Mouse (Mus musculus) mesoderm, embryonic 11.5 days (tissue): ENCODE measurements at regions not wholly inside any gene's neighbourhood (a gene's known extent, or its start where the extent isn't known, plus 50 kb on each side); places are given as distances from the start of the nearest gene placed in this dataset.
A peak's percentile ranks its signal among the peaks of the same experiment; 100 is the strongest.

ENCODE experiments used
- DNase-seq: peaks from one replicate; pipeline ENCODE4 v3.0.0-alpha.2; 2012; ENCODE audit warnings: low read depth, low spot score

DNA sequence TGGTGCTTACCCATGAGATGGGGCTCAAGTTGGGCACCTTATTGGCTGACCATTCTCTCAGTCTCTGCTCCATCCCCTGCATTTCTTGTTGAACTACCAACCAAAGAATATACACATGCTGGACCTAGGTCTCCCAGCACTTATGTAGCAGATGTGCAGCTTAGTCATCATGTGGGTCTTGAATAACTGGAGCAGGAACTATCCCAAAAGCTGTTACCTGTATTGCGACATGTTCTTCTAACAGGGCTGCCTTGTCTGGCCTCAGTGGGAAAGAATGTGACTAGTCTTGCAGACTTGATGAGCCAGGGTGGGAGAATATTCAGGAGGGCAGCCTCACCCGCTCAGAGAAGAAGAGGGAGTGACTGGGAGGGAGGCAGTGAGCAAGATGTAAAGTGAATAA lies 318.7 kb upstream of the Marcks start:
- no peak for DNase-seq

DNA sequence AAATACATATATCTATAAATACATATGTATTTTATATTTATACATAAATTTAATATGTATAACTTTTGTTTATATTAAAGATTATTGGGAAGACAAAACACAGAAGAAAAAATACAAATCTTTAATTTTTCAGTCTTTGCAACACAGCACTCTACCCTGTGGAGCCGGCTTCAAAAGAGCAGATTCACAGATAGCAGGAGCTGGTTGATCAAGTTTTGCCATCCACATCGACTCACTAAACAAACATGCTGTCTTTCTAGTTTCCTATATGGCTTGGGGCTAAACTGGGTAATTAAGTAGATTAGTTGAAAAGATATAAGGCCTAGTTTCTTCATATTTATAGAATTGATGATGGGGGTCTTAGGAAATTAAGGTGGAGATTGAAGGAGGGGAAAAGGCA lies 311.2 kb upstream of the Marcks start:
- DNase-seq = no peak

DNA sequence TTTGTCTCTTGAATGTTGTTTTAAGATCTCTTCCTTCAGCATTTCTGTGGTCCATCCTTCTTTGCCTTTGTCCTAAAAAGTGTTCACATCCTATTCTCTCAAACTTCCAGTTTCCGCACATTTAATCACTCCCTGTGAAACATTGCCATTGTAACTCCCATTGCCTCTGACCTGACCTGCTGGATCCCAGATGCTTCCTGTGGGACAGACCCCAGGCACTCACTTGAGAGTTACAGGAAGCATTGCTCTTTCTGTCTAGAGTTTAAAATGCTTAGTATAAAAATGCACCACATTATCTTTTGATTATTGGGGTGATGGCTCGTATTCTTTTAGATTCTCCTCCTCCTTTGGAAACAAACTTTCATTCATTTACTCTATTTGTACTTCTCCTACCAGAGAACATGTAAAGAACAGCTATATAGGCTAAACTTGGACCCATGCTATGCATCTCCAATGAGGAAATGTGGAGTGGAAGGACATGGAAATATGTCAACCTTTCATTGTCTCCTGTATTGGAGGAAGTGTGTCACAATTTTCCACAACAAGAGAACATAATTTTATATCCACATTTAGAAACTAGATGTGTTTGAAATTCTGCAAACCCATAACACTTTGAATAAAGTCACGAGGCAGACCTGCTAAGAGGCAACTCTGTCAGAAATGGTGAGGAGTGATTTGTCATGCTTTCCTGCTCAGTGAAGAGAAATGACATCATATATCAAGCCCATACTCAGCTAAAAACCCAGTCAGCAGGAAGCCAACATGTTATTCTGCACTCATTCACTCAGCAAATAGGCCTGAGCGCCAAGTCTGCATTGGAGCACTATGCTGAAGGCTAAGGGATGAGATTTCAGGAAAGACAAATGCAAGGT lies 308.8 kb upstream of the Marcks start:
- DNase-seq = peak; percentile 15

DNA sequence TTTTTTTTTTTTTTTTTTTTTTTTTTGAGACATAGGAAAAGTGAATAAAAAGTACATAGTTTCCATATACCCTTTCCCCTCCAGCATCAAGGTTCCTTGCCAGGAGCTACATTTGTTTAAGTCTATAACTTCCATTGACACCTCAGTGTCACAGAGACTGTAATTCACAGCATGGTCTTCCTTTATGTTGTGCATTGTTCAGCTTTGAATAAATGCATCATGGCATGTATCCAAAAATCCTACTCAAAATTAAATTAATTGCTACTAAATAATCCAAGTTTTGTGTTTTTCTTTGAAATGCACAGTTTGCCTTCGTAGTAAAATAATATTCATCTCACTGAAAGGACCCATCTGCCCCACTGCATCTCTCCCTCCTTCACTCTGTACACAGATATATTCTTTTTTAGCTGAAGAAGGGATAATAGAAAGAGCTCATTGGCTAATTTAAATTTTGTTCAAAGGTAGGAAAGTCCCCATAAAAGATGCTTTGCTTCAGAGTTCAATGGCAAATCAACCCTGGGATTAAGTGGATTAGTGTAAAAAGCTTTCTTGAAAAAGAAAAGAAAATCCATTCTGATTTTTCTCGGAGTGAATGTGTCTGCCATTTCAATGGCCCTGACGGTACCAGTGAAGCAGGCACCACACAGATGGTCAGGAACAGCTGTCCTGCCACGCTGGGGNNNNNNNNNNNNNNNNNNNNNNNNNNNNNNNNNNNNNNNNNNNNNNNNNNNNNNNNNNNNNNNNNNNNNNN lies 301.3 kb upstream of the Marcks start:
- DNase-seq = no peak

DNA sequence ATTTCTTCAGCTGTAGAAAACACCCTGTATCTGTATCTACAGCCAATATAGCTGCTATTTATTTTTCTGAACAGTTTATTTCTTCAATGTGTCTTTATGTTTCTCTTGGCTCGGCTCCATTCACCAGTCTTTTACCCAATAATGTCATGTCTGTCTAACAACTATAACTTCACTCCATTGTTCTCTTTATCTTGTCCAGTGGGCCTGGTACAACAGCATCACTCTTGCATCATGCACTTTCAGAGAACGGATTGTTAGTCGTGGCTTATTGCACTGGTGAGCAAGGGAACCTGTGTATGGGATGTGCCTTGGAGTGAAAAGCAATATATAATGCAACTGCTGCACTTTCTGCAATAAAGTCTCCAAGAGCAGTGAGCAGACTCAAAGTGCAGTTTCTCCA lies 299.6 kb upstream of the Marcks start:
- DNase-seq = no peak

DNA sequence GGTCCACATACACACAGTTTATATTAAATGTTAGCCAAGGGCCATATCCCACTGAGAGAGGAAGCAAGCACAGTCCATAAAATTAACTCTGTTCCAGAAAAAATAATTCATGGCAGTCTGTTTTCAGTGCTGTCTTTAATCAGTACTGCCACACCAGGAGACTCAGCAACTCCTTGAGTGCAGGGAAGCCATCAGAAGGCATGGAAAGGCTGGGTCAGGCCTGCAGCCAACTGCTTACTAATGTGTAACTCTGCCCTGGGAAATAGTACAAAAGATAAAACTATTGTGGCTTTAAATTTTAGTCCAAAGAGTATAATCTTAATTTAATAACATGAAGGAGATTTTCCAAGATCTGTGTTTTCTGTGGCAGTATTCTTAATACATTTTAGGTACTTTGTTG lies 298.1 kb upstream of the Marcks start:
- no peak for DNase-seq

DNA sequence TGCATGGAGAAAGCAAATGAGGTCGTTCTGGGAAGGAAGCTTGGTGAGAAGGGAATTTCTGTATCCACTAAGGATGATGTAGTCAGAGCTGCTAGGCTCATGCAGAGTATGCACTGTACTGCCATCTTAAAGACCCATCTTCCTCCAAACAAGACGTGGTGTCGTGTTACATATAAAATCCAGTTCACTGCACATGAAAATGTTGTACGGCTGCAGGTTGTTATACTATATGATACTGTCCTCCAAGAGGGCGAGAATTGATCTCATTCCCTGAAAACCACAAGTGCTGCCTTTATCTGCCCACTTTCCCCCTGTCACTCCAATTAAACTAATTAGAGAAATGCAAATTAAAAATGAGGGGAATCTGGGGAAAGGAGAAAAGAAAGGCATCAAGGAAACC lies 295.5 kb upstream of the Marcks start:
- DNase-seq = no peak

DNA sequence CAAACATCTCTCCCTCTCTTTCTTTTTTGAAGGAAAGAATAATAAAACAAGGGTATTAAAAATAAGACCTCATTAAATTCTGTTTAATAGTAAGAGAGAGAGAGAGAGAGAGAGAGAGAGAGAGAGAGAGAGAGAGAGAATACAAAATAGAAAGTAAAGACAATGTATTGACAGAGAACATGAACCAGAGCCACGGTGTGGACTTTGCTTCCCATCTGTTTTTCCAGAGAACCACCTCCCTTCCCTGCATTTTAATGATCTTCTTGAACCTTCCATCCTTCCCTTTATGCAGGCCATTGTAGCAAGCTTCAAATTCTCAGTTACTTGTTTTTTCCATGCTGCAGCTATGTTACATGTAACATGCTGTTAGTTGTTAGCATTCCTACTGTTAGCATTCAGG lies 284.3 kb upstream of the Marcks start:
- no peak for DNase-seq

DNA sequence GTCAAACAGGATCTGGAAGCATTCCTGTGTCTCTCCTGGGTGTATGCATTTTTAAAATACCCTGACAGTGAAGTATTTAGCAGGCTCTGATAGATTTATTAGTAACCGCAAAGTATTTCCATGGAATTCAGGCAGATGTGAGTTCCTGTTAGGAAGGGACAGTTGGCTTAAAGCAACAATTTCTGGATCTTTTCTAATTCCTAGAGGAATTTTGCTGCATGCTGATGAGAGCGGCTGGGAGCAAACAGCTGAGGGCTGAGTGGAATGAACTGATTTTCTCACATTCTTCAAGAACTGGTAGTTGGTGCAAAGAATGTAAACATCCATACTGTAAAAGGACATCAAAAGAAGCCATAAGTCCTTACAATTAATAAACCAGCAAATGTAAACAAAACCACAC lies 283.9 kb upstream of the Marcks start:
- DNase-seq = peak; percentile 71

DNA sequence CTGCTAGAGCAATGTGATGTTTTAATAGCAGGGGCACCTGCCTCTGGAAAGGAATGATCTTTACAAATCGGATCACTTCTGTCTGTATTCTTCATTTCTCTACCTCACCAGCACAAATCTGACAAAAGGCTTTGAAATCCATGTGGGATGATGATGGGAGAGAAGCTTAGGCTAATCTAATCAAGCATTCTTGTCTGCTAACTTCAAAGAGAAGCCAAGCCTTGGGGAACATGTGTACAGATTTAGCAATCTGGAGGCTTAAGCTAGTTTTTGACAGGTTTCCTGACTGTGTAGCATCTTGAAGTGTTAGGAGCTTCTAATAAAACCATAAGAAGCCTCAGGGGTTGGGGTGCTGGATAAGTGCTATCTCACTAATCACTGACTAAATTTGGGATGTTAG lies 277.6 kb upstream of the Marcks start:
- no peak for DNase-seq

DNA sequence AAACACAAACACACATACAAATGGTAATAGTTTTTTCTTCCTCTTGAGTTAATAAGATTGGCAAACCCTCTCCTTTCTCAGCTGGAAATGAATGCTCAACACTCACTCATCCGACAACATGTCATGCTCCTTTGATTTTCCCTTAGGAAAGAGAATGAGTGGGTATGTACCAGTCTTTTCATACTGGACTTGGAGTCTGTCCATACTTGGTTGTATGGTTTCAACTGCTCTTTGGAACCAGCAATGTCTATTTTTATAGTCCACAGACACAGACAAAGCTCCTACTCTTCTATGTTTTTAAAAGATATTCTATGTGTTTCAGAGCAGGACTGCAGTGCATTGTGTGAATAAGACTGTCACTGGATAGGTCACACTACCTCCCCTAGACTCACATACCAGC lies 273.7 kb upstream of the Marcks start:
- DNase-seq = no peak

DNA sequence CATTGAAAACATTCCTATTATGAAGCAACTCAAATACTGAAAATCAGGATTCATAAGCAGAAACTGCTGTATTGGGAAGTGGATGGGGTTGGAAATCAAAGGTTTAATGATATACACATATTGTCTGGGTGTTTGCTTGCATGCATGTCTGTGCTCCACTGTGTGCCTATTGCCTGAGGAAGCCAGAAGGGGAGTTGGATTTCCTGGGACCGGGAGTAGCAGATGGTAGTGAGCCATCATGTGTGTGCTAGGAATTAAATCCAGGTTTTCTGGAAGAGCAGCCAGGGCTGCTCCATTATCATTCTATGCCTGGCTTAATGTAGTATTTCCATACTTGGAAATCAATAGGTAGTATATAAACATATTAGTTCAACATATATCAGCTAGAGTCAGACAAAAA lies 271.0 kb upstream of the Marcks start:
- DNase-seq = no peak

DNA sequence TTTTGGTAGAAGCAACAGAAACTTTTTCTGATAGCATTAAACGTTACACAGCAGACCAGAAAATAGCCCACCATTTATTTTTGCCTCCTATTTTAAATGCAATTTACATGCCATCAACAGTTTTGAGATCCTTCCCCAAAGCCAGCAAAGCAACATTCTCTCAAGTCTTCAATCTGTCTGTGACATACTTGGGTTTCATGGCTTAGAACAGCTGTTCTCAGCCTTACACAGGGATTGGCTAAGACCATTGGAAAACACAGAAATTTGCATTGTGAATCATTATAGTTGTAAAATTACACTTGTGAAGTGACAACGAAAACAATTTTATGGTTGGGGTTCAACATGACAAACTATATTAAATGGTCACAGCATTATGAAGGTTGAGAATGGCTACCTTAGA lies 268.8 kb upstream of the Marcks start:
- DNase-seq = no peak

DNA sequence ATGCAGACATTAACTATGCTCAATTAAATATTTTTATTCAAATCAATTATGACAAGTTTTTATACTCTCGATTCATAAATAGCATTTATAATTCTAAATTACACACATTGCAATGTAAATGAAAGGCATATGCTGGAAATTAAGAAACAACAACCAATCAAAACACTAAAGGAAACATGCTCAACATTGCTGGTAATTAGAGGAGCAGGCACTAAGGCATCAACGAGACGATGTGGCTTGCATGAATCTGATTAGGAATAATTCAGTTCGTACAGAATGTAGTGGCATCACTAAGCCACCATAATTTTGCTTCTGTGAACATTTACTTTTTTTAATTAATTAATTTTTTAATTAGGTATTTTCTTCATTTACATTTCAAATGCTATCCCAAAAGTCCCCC lies 266.2 kb upstream of the Marcks start:
- no peak for DNase-seq

DNA sequence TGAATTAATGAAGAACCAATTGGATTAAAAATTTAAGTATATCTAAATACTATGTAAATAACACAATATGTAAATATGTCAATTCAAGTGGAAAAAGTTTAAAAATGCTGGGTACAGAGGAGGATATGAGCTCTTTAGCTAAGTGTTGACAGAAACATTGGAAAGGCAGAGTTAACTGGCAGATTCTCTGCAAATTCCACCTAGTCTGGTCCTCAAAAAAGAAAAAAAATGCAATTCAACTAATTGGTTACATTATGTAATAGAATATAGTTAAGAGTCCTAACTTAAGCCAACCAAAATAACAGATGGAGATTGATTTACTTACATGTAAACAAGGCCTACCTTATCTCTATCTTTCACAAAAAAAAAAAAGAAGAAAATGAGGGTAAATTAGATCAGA lies 265.7 kb upstream of the Marcks start:
- no peak for DNase-seq

DNA sequence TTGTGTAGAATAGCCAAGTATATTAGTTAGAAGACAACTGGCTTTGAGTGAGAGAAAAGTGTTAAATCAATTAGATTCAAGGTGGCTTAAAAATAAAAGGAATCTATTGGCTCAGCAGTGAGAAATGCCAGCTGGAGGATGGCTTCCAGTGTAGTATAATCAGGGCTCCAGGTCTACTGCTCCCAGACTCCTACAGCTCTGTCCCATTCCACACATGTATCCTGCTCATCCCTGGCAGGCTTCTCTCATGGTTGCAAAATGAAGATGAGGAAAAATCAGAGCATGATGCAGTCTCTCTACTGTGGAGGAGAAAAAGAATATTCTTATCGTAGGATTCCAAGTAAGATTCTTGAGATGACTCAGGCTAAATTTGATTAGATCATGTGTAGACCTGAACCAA lies 263.7 kb upstream of the Marcks start:
- no peak for DNase-seq

DNA sequence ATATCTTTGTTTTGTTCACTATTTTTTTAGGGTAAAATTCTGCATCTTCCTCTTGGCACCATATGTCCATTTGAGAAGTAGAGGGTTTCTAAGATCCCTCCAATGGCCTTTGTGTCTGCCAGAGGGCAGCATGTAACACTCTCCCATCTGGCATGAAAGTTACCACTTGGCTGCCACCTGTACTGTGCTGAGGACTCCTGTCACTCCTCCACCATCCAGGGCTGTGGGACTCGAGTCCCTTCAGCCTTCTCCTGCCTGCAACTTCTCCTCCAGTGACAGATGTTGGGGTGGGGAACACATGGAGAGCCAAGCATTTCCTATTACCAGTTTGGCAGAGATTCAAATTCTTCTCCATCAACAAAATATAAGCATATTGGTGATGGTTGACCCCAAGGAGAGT lies 262.3 kb upstream of the Marcks start:
- no peak for DNase-seq

DNA sequence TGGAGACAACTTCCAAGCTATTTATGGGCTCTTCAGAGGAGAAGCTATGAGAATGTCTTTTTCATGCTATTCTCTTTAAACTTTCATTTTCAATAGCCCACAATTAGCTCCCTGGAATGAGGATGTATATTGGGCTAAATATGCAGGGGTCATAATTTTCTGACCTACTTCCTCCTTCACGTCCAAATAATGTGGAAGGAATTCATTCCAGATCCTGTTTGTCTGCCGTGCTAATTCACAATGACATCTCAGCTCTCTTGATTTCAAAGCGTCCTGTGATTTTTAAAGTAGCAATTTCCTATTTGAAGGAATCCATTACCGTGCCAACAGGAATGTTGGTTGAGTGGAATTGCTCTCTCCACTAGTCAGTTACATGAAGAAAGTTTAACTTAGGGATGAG lies 261.7 kb upstream of the Marcks start:
- DNase-seq = peak; percentile 24

DNA sequence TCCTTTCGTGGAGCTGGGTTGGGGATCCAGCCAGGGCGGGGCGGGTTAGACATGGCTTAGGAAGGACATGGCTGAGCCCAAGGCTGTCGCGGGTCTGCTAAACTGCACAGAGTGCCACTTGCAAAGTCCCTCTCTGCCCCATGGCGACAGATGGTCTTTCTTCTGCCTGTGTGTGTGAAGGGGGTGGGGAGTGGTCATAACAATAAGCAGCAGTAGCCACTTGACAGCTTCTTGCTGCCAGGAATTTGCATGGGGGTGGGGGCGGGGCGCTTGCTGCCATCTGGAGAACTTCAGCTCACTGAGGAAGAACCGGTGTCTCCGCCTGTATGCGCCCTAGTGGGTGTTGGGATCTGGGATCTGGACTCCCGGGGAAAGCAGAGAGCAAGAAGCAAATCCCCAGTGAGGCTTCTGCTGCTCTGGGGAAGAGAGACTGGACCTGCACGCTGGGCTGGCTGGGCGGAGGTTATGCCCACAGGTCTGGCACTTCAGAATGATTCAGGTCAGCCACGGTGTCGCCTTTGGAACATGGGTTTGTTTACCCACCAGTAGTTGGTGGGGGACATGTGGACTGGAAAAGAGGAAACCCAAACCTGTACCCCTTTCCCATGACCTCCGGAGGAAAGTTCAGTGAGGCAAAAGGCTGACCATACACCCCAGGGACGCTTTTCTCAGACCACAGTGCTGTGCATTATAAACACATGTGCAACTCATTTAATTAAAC lies 258.7 kb upstream of the Marcks start:
- DNase-seq = peak; percentile 89

DNA sequence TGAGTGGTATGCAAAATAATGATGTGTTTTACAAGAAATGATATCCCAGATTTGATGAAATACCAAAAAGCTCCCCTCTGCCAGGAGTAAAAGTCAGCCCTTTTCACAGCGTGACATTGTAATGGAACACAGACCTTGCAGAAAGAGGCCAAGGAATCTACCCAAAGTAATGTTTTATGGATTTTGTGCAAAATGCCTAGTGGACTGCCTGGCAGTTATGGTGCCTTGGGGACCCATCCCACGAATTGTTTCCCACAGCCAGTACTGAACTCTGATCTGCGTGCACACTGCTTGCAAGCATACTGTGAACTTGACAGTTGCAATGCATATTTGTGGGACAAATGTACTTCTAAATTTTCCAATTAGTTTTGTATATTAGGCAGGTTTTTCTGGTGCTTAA lies 251.3 kb upstream of the Marcks start:
- peak; percentile 66 for DNase-seq

DNA sequence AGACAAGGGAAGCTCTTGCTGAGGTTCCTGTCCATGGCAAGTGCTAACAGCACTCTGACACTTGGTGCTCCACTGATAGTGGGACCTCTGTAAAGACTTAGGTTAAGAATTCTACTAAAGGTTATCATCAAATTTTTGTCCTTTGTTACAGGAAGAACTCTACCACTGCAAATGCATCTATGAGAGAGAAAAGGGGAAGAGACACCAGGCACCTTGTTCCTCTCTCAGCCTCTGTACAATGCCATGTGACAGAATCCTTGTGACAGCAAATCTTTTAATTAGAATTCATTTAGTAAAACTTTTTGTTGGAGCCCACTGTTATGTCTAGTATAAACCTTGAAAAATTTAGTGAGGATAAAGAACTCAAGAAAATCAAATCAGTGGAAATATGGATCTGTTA lies 247.5 kb upstream of the Marcks start:
- no peak for DNase-seq

DNA sequence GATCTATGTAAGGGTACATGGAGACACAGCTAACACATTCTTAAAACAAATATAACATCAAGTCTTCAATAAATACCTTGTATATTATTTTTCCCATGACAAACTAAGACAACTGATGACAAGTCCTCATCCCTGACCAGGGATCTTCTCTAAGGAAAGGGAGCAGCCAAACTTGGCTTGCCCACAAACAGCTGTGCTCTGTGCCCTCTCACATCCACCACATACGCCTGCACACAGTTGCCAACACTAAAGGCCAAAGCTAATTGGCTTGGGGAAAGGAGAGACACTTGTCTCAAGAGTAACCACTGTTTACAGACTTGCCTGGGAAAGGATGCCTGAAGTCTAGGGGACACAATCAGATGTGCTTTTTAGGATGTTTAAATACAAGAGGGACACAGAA lies 241.3 kb upstream of the Marcks start:
- DNase-seq = no peak
